Mouse (Mus musculus): ENCODE results near the gene Vpreb3.
"Not testable (repeated sequence)": the region's sequence is repeated elsewhere in the genome, so short reads cannot be mapped to it uniquely, and the experiment has no call there.

Vpreb3 gene

GRCm38 (mm10) chr10:75975216-75975615, 32.4 kb downstream of the Vpreb3 start:
- no peak for DNase-seq (ENCODE audit: low read depth)

DNA sequence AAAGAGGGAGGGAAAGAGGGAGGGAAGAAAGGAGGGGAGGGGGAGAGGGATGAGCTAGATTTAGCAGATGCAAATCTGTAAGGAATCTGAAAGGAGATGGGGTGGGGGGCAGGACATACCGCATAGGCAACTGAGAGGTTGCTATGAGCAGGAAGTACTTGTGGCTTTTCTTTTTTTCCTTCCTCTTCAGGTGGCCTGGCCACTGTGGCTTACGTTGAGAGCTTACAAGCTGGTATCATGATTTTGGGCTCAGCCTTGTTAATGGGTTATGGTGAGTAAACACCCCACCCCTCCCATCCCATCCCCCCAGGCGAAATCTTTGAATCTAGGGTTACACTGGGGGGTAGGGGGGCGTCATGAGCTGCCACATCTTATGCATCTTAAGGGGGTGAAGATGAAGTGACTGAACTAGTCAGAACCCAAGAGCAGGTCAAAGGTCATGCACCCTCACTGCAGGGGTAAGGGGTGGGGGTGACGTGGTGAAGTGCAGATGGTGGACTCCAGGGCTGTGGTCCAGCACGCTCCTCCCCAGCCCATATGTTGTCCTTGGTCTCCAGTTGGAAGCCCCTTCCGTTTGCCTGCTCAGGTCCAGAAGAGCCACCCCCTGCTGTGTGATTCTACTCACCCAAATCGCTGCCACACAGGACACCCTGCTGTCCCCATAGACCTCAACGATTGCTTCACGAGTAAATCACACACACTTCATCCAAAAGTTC, 35.4 kb downstream of the Vpreb3 start:
- no peak for DNase-seq (ENCODE audit: low read depth)

- DNase-seq (ENCODE audit: low read depth): no peak
Observed at GRCm38 (mm10) chr10:75978835-75979157, 35.9 kb downstream of the Vpreb3 start.

DNA sequence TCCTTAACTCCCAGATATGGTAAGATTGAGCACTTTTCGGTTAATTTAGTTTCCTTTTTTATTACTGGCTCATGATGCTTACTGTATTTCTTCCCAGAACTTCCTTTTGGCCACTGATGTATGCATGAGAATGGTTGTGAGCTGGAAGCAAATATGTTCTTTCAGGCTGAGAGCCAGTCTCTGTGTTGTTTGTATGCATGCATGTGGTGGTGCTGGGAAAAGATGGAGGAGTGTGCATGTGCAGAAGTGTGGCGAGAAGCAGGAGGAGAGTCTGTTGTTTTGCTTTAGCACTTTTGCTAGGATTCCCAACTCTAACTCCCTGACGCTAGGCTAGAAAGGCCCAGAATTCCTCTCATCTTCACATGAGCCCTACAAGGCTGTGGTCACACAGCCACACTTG, 36.6 kb downstream of the Vpreb3 start:
- DNase-seq (ENCODE audit: low read depth): no peak

DNA sequence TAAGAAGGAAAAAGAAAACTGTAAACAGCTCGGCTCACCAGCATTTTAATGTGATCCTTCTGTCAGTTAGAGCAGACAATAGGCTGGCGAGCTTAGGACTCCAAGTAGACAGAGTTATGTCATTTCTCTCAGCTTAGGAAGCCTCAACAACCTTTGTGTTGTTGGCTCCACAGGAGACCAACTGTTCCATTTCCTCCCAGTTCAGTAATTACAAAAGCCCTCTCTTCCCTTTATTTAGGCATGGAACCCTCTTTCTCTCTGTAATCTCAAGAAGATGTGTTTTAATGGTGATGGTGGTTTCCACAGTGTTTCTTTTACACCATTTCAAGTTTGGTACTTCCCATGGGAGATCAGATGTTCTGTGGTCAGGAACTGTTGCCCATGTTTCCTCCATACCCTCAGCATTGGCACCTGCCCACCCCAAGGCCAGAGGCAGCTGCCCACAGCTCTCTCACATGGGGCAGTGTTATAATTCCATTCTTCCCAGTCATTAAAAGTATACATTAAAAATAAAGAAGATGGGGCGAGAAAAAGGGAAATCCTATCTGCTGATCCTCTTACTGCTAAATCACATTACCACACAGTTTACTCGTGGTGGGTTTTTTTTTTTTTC, 47.7 kb downstream of the Vpreb3 start:
- no peak for DNase-seq (ENCODE audit: low read depth)

DNA sequence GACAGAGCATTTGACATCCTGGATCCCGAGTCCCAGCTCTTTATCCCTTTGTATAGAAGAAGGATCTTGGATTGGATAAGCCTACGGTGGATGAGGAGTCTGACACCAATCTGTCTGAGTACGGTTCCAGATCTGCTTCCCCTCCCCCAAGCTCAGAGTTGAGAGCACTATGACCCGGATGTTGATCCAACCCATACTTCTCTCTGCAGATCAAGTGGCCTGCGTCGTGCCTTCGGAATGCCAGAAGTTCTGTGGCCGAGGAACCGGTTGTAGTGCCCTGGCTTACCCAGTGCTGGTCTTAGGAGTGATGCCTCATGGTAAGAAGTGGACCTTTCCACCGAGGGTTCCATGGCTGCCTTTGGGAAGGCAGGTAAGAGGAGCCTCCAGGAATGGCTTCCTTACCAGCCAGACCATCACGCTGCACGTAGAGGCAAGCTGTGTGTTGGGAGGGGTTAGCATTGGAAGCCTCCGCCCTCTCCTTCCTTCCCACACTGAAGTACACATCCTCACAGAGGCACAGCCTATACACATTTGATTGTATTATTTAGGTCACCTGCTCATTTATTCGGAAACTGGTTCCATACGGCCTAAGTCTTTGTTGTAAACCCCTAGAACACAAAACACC, 50.9 kb downstream of the Vpreb3 start:
- no peak for DNase-seq (ENCODE audit: low read depth)

DNA sequence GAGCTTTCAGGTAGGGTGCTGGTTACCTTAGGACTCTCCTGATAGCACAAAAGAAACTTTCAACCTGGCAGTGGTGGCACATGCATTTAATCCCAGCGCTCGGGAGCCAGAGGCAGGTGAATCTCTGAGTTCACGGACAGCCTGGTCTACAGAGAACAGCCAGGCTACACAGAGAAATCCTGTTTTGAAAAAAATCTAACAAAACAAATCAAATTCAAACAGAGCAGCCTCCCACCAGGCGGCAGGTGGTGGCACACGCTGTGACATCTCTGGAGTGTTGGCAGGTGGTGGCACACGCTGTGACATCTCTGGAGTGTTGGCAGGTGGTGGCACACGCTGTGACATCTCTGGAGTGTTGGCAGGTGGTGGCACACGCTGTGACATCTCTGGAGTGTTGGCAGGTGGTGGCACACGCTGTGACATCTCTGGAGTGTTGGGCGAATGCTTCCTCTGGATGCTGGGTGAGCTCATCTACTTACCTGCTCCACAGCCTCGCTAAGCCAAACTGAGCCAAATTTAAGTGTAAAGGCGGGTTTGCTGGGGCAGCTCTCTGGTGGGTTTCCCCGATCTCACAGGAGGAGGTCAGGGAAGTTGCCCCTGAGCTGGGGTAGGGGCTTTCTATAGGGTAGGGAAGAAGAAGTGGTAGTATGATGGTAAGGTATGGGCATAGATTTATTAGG, 51.8 kb downstream of the Vpreb3 start:
- DNase-seq (ENCODE audit: low read depth): not testable (repeated sequence)

DNA sequence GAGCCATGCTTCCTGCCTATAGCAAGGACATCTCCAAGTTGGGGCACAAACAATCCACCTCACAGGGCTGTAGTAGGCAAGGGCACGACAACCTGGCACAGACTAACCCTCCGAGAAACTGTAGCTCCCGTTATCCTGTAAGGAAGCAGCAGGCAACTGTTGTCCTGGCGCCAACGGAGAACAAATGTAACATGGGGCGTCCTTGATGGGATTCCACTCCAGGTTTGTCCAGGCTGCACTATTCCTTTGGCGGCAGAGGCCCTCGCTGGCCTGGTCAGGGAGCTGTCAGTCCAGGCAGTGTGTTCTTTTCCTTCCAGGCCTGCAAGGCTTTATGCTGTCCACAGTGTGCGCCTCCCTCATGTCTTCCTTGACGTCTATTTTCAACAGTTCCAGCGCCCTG, 52.6 kb downstream of the Vpreb3 start:
- DNase-seq (ENCODE audit: low read depth): no peak

- DNase-seq (ENCODE audit: low read depth): no peak
Observed at GRCm38 (mm10) chr10:75996315-75996714, 53.5 kb downstream of the Vpreb3 start.
